Mouse (Mus musculus) liver, adult (tissue): ENCODE measurements around the gene Rasl11b.

ENCODE experiments used
- GATA4 ChIP-seq: IDR thresholded peaks from 2 replicates; pipeline ENCODE4 v1.6.1; 2014; ENCODE audit warnings: mild to moderate bottlenecking, low read length; ENCODE audit not compliant: insufficient replicate concordance

Rasl11b gene

DNA sequence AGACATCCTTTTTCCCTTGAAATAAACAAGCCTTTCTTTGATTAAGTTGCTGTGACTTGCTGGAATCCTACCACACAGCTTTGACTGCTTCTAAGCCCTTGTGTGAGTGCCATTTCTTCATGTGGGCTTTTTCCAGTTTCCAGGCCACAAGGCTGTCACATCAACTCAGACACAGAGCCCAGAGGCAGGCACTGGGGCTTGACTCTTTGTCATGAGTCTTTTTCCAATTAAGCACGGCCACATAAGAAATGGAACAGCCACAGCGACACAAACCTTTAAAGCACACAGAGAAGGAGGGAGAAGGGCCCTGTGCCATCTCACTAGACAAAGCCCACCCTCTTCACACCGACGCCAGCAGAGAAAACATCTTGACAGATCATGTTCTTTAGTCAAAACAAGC, 23.4 kb downstream of the Rasl11b start:
- no peak for TF ChIP-seq GATA4

DNA sequence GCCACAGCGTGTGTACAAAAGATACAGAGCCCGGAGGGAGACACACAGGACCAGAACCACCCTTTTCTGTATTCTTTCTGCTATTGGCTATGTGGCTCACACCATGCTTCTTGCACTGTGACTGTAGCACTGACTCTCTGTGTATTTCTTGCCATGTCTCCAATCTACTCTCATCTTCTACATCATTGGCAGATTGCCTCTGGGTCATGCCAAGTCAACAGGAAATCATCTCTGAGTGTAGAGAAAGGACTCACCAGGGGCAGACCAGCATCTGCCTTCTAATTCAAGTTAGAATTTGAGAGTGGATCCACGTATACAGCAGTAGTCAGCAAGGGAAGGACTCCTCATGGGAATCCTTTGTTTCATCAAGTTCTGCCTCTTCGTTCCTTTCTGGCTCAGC, 27.5 kb downstream of the Rasl11b start:
- TF ChIP-seq GATA4 = no peak

DNA sequence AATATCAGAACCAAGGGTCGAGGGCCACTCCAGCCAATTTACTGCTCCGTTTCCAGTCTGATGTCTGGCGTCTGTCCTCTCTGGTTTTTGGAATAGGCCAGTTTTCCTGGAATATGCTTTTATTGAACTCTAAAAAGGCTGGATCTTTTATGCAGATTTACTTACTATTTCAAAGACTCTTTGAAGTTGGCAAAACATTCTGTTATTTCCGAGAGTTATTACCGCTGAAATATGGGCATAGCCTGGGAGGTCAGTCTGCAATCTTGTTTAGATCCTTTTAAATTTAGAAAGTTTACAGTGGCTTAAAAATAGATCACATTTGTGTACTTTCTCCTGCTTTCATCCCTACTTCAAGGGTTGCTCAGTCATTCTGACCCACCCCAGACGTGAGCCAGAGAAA, 29.4 kb downstream of the Rasl11b start:
- no peak for TF ChIP-seq GATA4

DNA sequence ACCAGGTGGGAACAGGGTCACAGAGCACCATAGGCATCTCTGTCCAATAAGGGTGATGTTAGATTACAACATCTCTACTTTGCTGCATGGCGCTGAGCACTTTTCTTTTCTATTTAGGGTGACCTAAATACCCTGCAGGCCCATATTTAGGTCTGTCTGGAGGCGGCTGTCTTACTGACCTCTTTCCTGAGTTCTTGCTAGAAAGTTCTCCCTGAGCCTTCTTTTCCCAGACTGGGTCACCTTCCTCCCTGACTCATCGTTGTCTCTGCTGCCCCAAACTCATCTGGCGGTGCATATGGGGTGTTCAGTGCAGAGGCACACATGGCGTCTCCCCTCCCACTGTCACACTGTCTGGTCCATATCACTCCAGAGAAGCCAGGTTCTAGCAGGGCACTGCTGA, 31.1 kb downstream of the Rasl11b start:
- no peak for TF ChIP-seq GATA4

DNA sequence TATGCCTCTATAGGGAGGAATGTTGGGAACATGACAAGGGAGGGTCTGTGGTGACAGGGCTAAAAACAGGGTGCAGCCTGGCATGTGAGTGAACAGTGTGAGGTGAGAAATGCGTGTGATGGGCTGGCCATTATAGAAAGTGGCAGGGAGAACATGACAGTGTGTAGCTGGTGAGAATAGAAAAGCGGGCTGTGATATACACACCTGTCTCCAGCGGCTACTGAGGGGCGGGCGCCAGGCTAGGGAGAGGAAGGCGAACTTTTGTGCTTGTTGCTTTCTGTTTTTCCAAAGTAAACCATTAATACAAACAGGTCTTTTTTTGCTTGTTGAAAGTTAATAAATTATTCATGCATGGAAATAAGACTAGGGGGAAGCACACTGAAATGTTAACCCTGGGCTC, 32.3 kb downstream of the Rasl11b start:
- no peak for TF ChIP-seq GATA4

DNA sequence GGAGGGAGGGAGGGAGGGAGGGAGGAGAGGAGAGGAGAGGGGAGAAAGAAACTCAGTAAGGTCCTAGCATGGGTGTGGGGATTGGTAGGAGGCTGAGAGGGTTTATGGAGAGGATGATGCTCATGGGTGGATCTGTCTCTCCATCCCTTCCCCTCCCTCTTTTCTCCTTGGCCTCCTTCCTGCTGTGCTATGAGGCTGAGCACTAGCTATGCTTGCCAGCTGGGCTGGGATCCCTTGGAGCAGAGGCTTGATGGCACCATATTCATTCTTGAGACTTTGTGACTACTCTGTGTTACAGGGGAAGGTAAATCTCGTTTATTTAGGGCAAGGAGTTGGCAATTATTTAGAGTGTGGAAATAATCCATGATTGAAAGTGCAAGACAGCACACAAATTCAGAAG, 33.9 kb downstream of the Rasl11b start:
- TF ChIP-seq GATA4 = no peak

DNA sequence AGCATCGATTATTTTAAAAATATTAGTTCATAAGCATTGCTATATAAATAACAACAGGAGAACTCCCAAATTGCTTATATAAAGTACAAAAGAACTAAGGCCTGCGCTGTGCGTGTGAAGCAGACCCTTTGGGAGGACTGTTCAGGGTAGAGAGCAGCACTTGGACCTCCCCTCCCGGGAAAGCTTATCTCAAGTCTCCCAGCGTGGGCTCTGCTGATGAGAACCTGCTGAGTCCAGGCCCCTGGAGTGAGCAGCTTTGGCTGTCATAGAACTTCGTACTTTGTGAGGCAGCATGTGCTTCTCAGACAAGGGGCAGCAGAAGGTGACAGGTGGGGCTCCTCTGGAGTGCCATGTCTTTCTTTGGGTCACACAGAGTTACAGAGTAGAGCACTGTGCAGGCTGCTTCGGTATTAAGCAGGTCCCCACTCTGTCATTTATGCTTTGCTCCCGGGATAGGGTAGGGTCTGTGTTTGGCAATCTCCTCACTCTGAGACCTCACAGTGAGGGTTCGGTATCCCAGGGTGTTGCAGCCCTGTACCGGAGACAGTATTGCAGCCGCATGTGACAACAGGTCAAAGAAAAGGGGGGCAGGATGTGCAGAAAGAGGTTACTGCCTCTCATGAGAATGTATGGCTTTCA, 34.8 kb downstream of the Rasl11b start:
- TF ChIP-seq GATA4 = no peak

DNA sequence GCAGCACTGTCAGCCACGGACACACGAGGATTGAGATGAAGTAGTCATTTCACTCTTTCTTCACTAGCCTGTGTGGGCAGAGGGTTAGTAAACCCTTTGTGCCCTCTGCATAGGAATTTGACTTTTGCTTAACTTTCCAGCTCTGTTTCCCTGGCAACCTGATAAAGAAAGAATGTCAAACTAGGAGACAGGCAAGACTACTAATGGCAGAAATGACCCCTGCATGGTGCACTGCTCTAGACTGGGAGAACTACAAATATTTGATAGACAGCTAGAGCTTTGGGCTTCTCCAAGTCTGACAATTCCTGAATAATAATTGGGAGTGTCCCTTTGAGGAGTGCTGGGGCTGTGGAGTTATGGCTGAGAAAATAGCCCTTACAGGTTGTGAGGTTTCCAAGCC, 35.4 kb downstream of the Rasl11b start:
- TF ChIP-seq GATA4 = no peak

DNA sequence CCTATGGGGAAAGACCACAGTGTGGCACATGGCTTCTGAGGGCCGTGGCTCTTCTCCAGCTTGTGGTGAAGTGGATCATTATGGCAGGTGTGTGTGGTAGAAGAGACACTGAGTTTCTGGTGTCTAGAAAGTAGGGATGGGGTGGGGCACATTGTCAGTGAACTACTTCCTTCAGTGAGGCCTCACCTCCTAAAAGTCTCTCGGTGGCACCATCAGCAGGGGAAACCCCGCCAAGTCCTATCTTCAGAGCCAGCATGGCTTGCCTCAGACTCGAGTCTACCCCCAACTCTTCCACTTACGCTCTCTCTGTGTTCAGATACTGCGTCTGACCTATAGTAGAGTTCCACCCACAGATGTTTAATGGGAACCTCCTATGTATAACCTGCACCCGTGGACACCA, 38.7 kb downstream of the Rasl11b start:
- TF ChIP-seq GATA4 = no peak

DNA sequence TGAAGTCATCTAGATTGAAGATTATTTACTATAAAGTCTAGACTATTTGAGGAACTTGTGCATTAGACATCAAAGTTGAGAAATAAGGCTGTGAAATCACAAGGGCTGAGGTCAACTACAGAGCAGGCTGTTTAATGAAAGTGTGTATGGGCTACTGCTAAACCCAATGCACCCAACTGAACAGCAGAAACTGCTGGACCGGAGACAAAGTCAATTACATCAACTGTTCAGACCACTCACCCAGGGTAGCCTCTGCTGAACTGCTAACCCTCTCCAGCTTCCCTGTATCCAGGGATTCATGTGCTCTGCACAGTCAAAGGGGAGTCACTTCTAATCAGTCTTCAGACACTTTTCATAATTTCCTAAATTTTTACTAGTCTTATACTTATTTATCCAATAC, 44.3 kb downstream of the Rasl11b start:
- TF ChIP-seq GATA4 = no peak

DNA sequence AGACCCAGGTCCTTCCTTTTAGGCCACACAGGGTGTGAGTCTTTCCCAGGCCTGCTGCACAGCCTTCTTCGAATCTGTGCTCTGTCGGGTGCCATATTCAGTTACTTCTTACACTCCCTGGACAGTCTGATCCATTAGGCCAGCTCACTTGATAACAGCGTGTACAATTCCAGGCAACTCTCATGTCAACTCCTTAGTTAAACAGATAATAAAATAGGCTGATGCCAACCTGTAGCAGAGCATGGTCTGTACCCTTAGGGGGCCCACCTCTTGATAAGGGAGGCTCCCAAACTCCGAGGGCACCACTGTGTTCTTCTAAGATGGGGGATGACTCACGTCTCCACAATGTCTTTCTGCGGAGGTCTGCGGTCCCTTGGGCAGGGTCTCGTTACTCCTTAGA, 45.2 kb downstream of the Rasl11b start:
- TF ChIP-seq GATA4 = no peak

DNA sequence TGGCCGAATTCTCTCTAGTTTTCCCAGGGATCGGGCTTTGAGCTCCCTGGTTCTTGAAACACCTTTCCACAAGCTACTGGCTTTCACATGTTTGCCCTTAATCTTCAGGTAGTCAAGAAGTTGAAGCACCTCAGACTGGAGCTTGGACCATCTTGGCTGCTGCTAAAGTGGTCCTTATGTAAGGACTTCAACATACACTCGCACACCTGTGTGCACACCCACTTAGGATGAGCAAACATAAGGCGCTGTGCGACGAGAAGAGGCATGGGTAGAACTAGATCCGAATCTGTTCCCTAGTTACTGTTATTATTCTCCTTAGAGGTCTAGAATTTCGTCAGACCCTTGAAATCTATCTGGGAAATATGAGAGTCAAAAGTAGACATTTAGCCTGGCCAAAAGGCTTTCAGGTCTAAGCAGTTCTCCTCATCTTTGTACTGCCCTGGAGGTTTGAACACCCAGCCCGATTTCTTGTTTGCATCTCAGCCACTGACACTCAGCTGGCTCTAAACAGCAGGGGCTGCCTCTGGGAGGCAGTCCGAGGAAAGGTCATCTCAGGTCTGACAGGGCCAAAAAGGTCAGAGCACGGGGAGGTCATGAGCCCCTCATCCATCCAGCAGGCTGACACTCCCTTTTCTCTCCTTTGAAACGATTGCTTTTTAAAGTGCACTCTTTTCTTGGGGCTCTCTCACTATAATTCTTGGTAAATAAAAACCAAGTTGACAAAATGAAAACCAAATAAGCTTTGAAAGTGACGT, 46.0 kb downstream of the Rasl11b start:
- no peak for TF ChIP-seq GATA4

DNA sequence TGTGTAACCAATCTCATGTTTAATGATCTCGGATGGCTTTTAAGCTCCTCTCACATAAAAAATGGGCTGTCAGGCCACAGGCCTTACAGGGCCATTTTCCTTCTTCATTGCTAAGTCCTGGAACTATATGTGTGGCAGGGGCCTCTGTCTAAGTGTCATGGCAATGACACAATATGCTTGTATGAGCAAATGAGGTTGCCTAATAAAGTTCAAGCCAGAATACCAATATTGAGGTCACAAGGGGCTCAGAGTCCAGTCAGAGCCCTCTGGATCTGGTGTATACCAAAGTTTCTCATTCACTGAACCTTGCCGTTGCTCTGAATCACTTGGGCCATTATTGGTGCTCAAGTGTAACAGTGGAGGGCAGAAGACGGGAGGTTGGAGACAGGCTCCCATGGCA, 47.6 kb downstream of the Rasl11b start:
- no peak for TF ChIP-seq GATA4

DNA sequence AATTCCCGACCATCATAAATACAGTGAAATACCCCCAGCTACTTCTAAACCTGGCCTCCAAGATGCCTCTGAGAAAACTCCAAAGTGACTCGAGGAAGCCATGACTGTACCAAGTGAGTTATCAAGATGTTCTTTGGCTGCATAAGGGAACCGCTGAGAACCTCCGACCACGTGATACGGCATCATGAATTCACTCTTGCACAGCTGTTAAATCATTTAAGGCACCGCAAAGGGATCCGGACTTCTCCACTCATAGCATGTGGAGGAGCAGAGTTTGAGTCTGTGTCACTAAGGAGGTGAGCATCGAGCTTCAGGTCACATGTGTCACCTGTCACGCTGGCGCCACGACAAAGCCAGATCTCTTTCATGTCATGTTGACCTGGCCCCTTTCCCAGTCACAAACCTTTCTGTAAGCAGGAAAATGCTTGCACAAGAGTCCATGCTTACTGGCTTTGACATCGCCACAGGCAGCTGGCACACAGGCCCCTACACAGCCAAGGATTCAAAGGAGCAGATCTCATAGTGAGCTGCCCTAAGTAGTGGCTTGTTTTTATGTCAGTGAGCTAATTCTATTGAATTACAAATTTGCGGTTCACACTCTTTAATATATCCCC, 49.4 kb downstream of the Rasl11b start:
- no peak for TF ChIP-seq GATA4

DNA sequence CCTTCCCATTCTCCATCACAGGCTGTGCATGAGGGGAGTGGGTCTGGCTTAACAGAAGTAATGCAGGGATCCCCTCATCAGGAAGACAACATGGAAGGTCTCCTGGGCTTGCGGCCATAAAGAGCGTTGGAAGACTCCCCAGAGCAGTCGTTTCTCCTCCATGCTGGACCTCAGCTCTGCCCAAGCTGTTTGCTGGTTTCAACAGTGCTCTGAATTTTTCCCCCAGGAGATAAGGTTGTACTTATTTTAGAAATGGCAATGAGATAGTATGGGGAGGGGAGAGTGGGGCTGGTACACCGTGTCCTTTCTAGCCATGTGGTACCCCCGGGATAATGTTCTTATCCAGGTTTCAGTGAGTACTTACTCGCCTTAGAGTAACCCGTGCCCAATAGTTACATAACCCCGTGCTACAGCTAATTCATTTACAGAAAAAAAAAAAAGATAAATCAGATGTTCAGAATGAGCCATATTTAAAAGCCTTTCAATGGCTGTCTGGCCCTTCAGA, 50.6 kb downstream of the Rasl11b start:
- no peak for TF ChIP-seq GATA4

DNA sequence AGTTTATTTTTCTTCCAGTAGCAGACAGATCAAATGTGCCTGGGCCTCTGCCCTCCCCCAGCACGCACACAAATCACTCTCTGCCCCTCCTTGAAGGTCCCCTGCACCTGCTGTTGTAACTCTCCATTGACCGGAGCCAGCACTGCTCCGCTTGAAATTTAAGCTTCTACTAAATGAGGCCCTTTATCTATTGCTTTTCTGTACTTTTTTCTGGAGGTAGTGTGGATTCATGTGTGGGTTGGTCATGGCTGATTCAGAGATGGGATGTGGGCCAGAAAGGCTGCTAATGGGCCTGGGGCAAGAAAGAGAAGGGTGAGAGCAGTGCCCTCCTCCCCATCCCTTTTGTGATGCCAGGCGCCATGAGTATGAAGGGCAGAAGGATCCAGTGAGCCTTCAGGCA, 51.4 kb downstream of the Rasl11b start:
- no peak for TF ChIP-seq GATA4
